Mouse (Mus musculus): Measurements from ENCODE around the gene Gadl1. TPM values are rescaled to one million over a fixed set of nuclear protein-coding genes. Genes with fewer than 3 reads are reported as not detected.

The Gadl1 gene
- polyA plus RNA-seq, 1 experiment from 2014 or later: 0.22 TPM

GRCm38 (mm10) chr9:116076946-116077345, 167.7 kb downstream of the Gadl1 start:
- Histone ChIP-seq H3K4me3 (no peak overlapping the region), H3K27me3 (no peaks in the 10 kb centered on the region), H3K27ac (replicated peaks) (no peak overlapping the region), H3K4me1 (replicated peaks) (no peaks in the 10 kb centered on the region), H3K4me2 (no peak overlapping the region), H3K9ac (no peak overlapping the region), H3K9me3 (no peaks in the 10 kb centered on the region), H3K36me3 (no peaks in the 10 kb centered on the region)
- ATAC-seq (ENCODE audit: low FRiP score, low read depth): no peak
- WGBS: 74% methylated on average over 2 of the region's 2 CpGs

- no peak for ATAC-seq (ENCODE audit: low FRiP score, low read depth)
- H3K4me1 ChIP-seq (replicated peaks): no peaks in the 10 kb centered on the region
- H3K9me3 ChIP-seq: no peaks in the 10 kb centered on the region
- no peak overlapping the region for H3K4me3 ChIP-seq
- H3K4me2 ChIP-seq: no peak overlapping the region
- H3K27me3 ChIP-seq: no peaks in the 10 kb centered on the region
- WGBS: 97% methylated on average over 2 of the region's 2 CpGs
- no peaks in the 10 kb centered on the region for H3K36me3 ChIP-seq
- no peak overlapping the region for H3K27ac ChIP-seq (replicated peaks)
- no peak overlapping the region for H3K9ac ChIP-seq
Observed at GRCm38 (mm10) chr9:116077419-116077818, 168.2 kb downstream of the Gadl1 start.

GRCm38 (mm10) chr9:116081781-116082180, 172.5 kb downstream of the Gadl1 start:
- no peaks in the 10 kb centered on the region for H3K27me3 ChIP-seq
- no peak for ATAC-seq (ENCODE audit: low FRiP score, low read depth)
- no peaks in the 10 kb centered on the region for H3K9me3 ChIP-seq
- H3K9ac ChIP-seq: no peak overlapping the region
- no peaks in the 10 kb centered on the region for H3K4me1 ChIP-seq (replicated peaks)
- H3K36me3 ChIP-seq: no peaks in the 10 kb centered on the region
- WGBS: 79% methylated on average over 4 of the region's 4 CpGs
- no peak overlapping the region for H3K27ac ChIP-seq (replicated peaks)
- no peak overlapping the region for H3K4me3 ChIP-seq
- no peak overlapping the region for H3K4me2 ChIP-seq

GRCm38 (mm10) chr9:116083300-116083699, 174.0 kb downstream of the Gadl1 start:
- ATAC-seq (ENCODE audit: low FRiP score, low read depth): no peak
- 65% methylated on average over 5 of the region's 5 CpGs for WGBS
- H3K4me3 ChIP-seq: no peak overlapping the region

GRCm38 (mm10) chr9:116083726-116084323, 174.6 kb downstream of the Gadl1 start:
- Histone ChIP-seq H3K9ac (no peak overlapping the region), H3K27me3 (no peaks in the 10 kb centered on the region), H3K4me3 (no peak overlapping the region), H3K4me2 (no peak overlapping the region), H3K27ac (replicated peaks) (no peak overlapping the region; the same call in 1 of the 2 replicates), H3K36me3 (no peaks in the 10 kb centered on the region), H3K9me3 (no peaks in the 10 kb centered on the region), H3K4me1 (replicated peaks) (no peaks in the 10 kb centered on the region)
- no peak for ATAC-seq (ENCODE audit: low FRiP score, low read depth)
- WGBS: 88% methylated on average over 8 of the region's 8 CpGs

More at GRCm38 (mm10) chr9:116083300-116083699, 174.0 kb downstream of the Gadl1 start:
- Histone ChIP-seq H3K27me3 (no peaks in the 10 kb centered on the region), H3K9me3 (no peaks in the 10 kb centered on the region), H3K36me3 (no peaks in the 10 kb centered on the region), H3K4me2 (no peak overlapping the region), H3K4me1 (replicated peaks) (no peaks in the 10 kb centered on the region), H3K27ac (replicated peaks) (no peak overlapping the region; the same call in 1 of the 2 replicates), H3K9ac (no peak overlapping the region)

- H3K4me2 ChIP-seq: no peak overlapping the region
- H3K27me3 ChIP-seq: no peaks in the 10 kb centered on the region
- no peak overlapping the region for H3K9ac ChIP-seq
- no peak for ATAC-seq (ENCODE audit: low FRiP score, low read depth)
- H3K27ac ChIP-seq (replicated peaks): no peak overlapping the region
- H3K36me3 ChIP-seq: no peaks in the 10 kb centered on the region
- no peaks in the 10 kb centered on the region for H3K9me3 ChIP-seq
- H3K4me3 ChIP-seq: no peak overlapping the region
- H3K4me1 ChIP-seq (replicated peaks): peaks cover 4% of the 10 kb centered on the region; the same call in 1 of the 2 replicates
- 94% methylated on average over 12 of the region's 12 CpGs for WGBS
Observed at GRCm38 (mm10) chr9:116084324-116084931, 175.2 kb downstream of the Gadl1 start.

GRCm38 (mm10) chr9:116085999-116086398, 176.7 kb downstream of the Gadl1 start:
- peaks cover 4% of the 10 kb centered on the region; the same call in 1 of the 2 replicates for H3K4me1 ChIP-seq (replicated peaks)
- 85% methylated on average over 6 of the region's 6 CpGs for WGBS
- ATAC-seq (ENCODE audit: low FRiP score, low read depth): no peak
- no peaks in the 10 kb centered on the region for H3K9me3 ChIP-seq
- H3K4me2 ChIP-seq: no peak overlapping the region
- no peak overlapping the region for H3K9ac ChIP-seq
- no peak overlapping the region for H3K27ac ChIP-seq (replicated peaks)
- H3K36me3 ChIP-seq: no peaks in the 10 kb centered on the region
- H3K27me3 ChIP-seq: no peaks in the 10 kb centered on the region
- no peak overlapping the region for H3K4me3 ChIP-seq

GRCm38 (mm10) chr9:116087263-116087662, 178.0 kb downstream of the Gadl1 start:
- no peak overlapping the region for H3K4me3 ChIP-seq
- H3K4me1 ChIP-seq (replicated peaks): peaks cover 9% of the 10 kb centered on the region; the same call in 1 of the 2 replicates
- H3K27ac ChIP-seq (replicated peaks): no peak overlapping the region
- WGBS: 94% methylated on average over 5 of the region's 5 CpGs
- H3K4me2 ChIP-seq: no peak overlapping the region
- ATAC-seq (ENCODE audit: low FRiP score, low read depth): no peak
- no peaks in the 10 kb centered on the region for H3K27me3 ChIP-seq
- no peak overlapping the region for H3K9ac ChIP-seq
- H3K36me3 ChIP-seq: no peaks in the 10 kb centered on the region
- H3K9me3 ChIP-seq: no peaks in the 10 kb centered on the region

GRCm38 (mm10) chr9:116087880-116088279, 178.6 kb downstream of the Gadl1 start:
- Histone ChIP-seq H3K9ac (no peak overlapping the region), H3K9me3 (no peaks in the 10 kb centered on the region), H3K4me1 (replicated peaks) (peaks cover 10% of the 10 kb centered on the region; the same call in 1 of the 2 replicates), H3K27ac (replicated peaks) (no peak overlapping the region), H3K27me3 (no peaks in the 10 kb centered on the region), H3K4me3 (no peak overlapping the region), H3K4me2 (no peak overlapping the region), H3K36me3 (no peaks in the 10 kb centered on the region)
- no peak for ATAC-seq (ENCODE audit: low FRiP score, low read depth)
- 39% methylated on average over 5 of the region's 5 CpGs for WGBS

- no peak overlapping the region for H3K27ac ChIP-seq (replicated peaks)
- 83% methylated on average over 9 of the region's 9 CpGs for WGBS
- no peak for ATAC-seq (ENCODE audit: low FRiP score, low read depth)
Observed at GRCm38 (mm10) chr9:116088912-116089311, 179.7 kb downstream of the Gadl1 start.

GRCm38 (mm10) chr9:116090296-116090695, 181.0 kb downstream of the Gadl1 start:
- peaks cover 10% of the 10 kb centered on the region; the same call in 1 of the 2 replicates for H3K4me1 ChIP-seq (replicated peaks)
- no peaks in the 10 kb centered on the region for H3K9me3 ChIP-seq
- H3K27me3 ChIP-seq: no peaks in the 10 kb centered on the region
- no peak overlapping the region for H3K4me2 ChIP-seq
- H3K36me3 ChIP-seq: no peaks in the 10 kb centered on the region
- no peak overlapping the region for H3K4me3 ChIP-seq
- H3K27ac ChIP-seq (replicated peaks): no peak overlapping the region
- 80% methylated on average over 9 of the region's 9 CpGs for WGBS
- H3K9ac ChIP-seq: no peak overlapping the region
- ATAC-seq (ENCODE audit: low FRiP score, low read depth): no peak

More at GRCm38 (mm10) chr9:116088912-116089311, 179.7 kb downstream of the Gadl1 start:
- H3K9me3 ChIP-seq: no peaks in the 10 kb centered on the region
- H3K9ac ChIP-seq: no peak overlapping the region
- H3K4me3 ChIP-seq: no peak overlapping the region
- no peaks in the 10 kb centered on the region for H3K36me3 ChIP-seq
- H3K4me2 ChIP-seq: no peak overlapping the region
- H3K4me1 ChIP-seq (replicated peaks): peaks cover 10% of the 10 kb centered on the region; the same call in 1 of the 2 replicates
- no peaks in the 10 kb centered on the region for H3K27me3 ChIP-seq

- peaks cover 10% of the 10 kb centered on the region; the same call in 1 of the 2 replicates for H3K4me1 ChIP-seq (replicated peaks)
- no peak overlapping the region for H3K4me3 ChIP-seq
- no peak overlapping the region for H3K27ac ChIP-seq (replicated peaks)
- no peaks in the 10 kb centered on the region for H3K36me3 ChIP-seq
- no peaks in the 10 kb centered on the region for H3K27me3 ChIP-seq
- H3K9ac ChIP-seq: no peak overlapping the region
- ATAC-seq (ENCODE audit: low FRiP score, low read depth): no peak
- H3K9me3 ChIP-seq: no peaks in the 10 kb centered on the region
- 93% methylated on average over 7 of the region's 7 CpGs for WGBS
- no peak overlapping the region for H3K4me2 ChIP-seq
Observed at GRCm38 (mm10) chr9:116091101-116091841, 182.0 kb downstream of the Gadl1 start.
